ENCODE assay signal across 18 mouse cellular contexts in the genomic region with DNA sequence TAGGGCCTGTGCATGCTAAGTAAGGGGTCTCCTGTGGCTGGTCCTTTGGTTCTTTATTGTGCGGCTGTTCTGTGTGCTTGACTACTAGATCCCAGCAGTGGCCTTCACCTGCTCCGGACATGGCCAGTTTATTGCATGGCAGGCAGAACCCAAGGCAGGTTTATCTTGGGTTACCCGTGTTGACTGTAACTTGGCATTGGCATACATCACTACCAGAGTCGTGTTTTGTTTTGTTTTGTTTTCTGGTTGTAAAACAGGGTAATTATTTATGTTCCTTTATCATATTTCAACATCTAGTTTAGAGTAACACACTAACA. TPM values are rescaled to one million over a fixed set of nuclear protein-coding genes. Genes with fewer than 3 reads are reported as not detected.
DNase-seq lines count a peak whose midpoint lies in the region; ATAC-seq and TF ChIP-seq lines count a peak whose summit lies in the region.
"Had no signal": no experiment of that assay in that cellular context is flagged by ENCODE, and none has a peak within 500 bp of the region (broad histone marks: within the 10 kb centered on the region; RNA-seq: fewer than 3 reads in every experiment).

No protein-coding gene starts in this region.

- peak; percentile 20 for DNase-seq in cerebellum, adult 11-12 months
- no peak for DNase-seq in cerebellum, postnatal 10 days
- peak; percentile 41 for DNase-seq in intestine, embryonic 14.5 days (ENCODE audit: low spot score)
- no peak for DNase-seq in liver, postnatal 0 days
- no peak for DNase-seq in liver, embryonic 11.5 days (ENCODE audit: low spot score)
- DNase-seq in embryo, embryonic 10.5 days (ENCODE audit: low spot score) = no peak
- DNase-seq: adrenal gland, adult 8-10 months; adrenal gland, postnatal 25 days; cerebellum, adult 11 months; cerebellum, adult 9-10 months; cerebellum, postnatal 14 days; cerebellum, postnatal 36 days; forebrain, postnatal 0 days had no signal

- H3K4me3 ChIP-seq in intestine, embryonic 14.5 days (ENCODE audit: low read depth, low read length) = no peak overlapping the region
- no peak overlapping the region for H3K4me3 ChIP-seq in intestine, embryonic 15.5 days (replicated peaks)
- H3K4me3 ChIP-seq in liver, postnatal 0 days (ENCODE audit: low read depth, low read length) = no peak overlapping the region
- no peak overlapping the region for H3K4me3 ChIP-seq in liver, embryonic 11.5 days (ENCODE audit: low read depth, low read length)
- H3K4me3 ChIP-seq: embryonic facial prominence, embryonic 10.5 days; embryonic facial prominence, embryonic 12.5 days; forebrain, embryonic 13.5 days; forebrain, embryonic 15.5 days had no signal

- no peak for TF ChIP-seq EP300 in liver, postnatal 0 days (IDR thresholded peaks at IDR 0.05; ENCODE audit: low read depth)

- H3K4me1 ChIP-seq in intestine, embryonic 14.5 days (replicated peaks; ENCODE audit: control insufficient read depth, insufficient read depth, low read length) = 0 out of 2 replicates have a peak, but pooled peaks cover 2% of the 10 kb centered on the region
- no peaks in the 10 kb centered on the region for H3K4me1 ChIP-seq in intestine, embryonic 15.5 days (replicated peaks)
- H3K4me1 ChIP-seq in liver, postnatal 0 days (ENCODE audit: insufficient read depth) = peaks cover 8% of the 10 kb centered on the region; the same call in 1 of the 2 replicates
- H3K4me1 ChIP-seq in liver, embryonic 11.5 days (replicated peaks; ENCODE audit: control insufficient read depth, insufficient read depth, low read length) = peaks cover 15% of the 10 kb centered on the region; the same call in 1 of the 2 replicates
- H3K4me1 ChIP-seq: embryonic facial prominence, embryonic 10.5 days; embryonic facial prominence, embryonic 12.5 days; forebrain, embryonic 13.5 days; forebrain, embryonic 15.5 days had no signal

- H3K9ac ChIP-seq in intestine, embryonic 14.5 days (ENCODE audit: low read length) = no peak overlapping the region
- H3K9ac ChIP-seq in intestine, embryonic 15.5 days = no peak overlapping the region
- H3K9ac ChIP-seq in liver, postnatal 0 days (replicated peaks) = 0 out of 2 replicates have a peak overlapping the region, but pooled peaks have one; percentile 18
- H3K9ac ChIP-seq in liver, embryonic 11.5 days (ENCODE audit: low read depth, low read length) = no peak overlapping the region
- H3K9ac ChIP-seq: embryonic facial prominence, embryonic 12.5 days; forebrain, embryonic 13.5 days; forebrain, embryonic 15.5 days; forebrain, postnatal 0 days had no signal

- no peak overlapping the region for H3K27ac ChIP-seq in intestine, embryonic 14.5 days (ENCODE audit: low read depth)
- H3K27ac ChIP-seq in intestine, embryonic 15.5 days = no peak overlapping the region
- H3K27ac ChIP-seq in liver, postnatal 0 days (ENCODE audit: low read depth) = peak overlapping the region; percentile 66
- H3K27ac ChIP-seq in liver, embryonic 11.5 days (ENCODE audit: low read depth, low read length) = no peak overlapping the region
- H3K27ac ChIP-seq: embryonic facial prominence, embryonic 10.5 days; embryonic facial prominence, embryonic 12.5 days; forebrain, embryonic 13.5 days; forebrain, embryonic 15.5 days had no signal

- WGBS in intestine, embryonic 14.5 days = 62% methylated on average over 4 of the region's 4 CpGs
- 57% methylated on average over 4 of the region's 4 CpGs for WGBS in intestine, embryonic 15.5 days
- 55% methylated on average over 4 of the region's 4 CpGs for WGBS in liver, postnatal 0 days (ENCODE audit: insufficient replicate concordance)
- WGBS in liver, embryonic 11.5 days = 71% methylated on average over 4 of the region's 4 CpGs

- no peaks in the 10 kb centered on the region for H3K27me3 ChIP-seq in intestine, embryonic 14.5 days (replicated peaks; ENCODE audit: control insufficient read depth, insufficient read depth, low read length)
- H3K27me3 ChIP-seq in intestine, embryonic 15.5 days (replicated peaks) = no peaks in the 10 kb centered on the region
- H3K27me3 ChIP-seq in liver, postnatal 0 days (ENCODE audit: insufficient read depth, low read length) = no peaks in the 10 kb centered on the region
- no peaks in the 10 kb centered on the region for H3K27me3 ChIP-seq in liver, embryonic 11.5 days (replicated peaks; ENCODE audit: control insufficient read depth, insufficient read depth, low read length)
- H3K27me3 ChIP-seq: embryonic facial prominence, embryonic 12.5 days; forebrain, embryonic 13.5 days; forebrain, embryonic 15.5 days had no signal

- no peaks in the 10 kb centered on the region for H3K9me3 ChIP-seq in intestine, embryonic 14.5 days (ENCODE audit: control insufficient read depth, low read length)
- no peaks in the 10 kb centered on the region for H3K9me3 ChIP-seq in intestine, embryonic 15.5 days
- H3K9me3 ChIP-seq in liver, postnatal 0 days (ENCODE audit: low read length) = no peaks in the 10 kb centered on the region
- H3K9me3 ChIP-seq in liver, embryonic 11.5 days (ENCODE audit: control insufficient read depth, low read length) = no peaks in the 10 kb centered on the region
- H3K9me3 ChIP-seq: embryonic facial prominence, embryonic 10.5 days; embryonic facial prominence, embryonic 12.5 days; forebrain, embryonic 13.5 days; forebrain, embryonic 15.5 days had no signal

- no peak for TF ChIP-seq CTCF in liver, postnatal 0 days (IDR thresholded peaks at IDR 0.05; ENCODE audit: low read depth)

- no peak overlapping the region for H3K4me2 ChIP-seq in intestine, embryonic 14.5 days (ENCODE audit: low read length)
- H3K4me2 ChIP-seq in intestine, embryonic 15.5 days (replicated peaks) = no peak overlapping the region
- H3K4me2 ChIP-seq in liver, postnatal 0 days (ENCODE audit: low read depth, low read length) = peak overlapping the region; percentile 30; the same call in 1 of the 2 replicates
- no peak overlapping the region for H3K4me2 ChIP-seq in liver, embryonic 11.5 days
- H3K4me2 ChIP-seq: embryonic facial prominence, embryonic 12.5 days; forebrain, embryonic 13.5 days; forebrain, embryonic 15.5 days had no signal

- no peaks in the 10 kb centered on the region for H3K36me3 ChIP-seq in intestine, embryonic 14.5 days (ENCODE audit: control insufficient read depth, insufficient read depth, low read length)
- no peaks in the 10 kb centered on the region for H3K36me3 ChIP-seq in intestine, embryonic 15.5 days
- H3K36me3 ChIP-seq in liver, postnatal 0 days (replicated peaks; ENCODE audit: insufficient read depth, low read length) = no peaks in the 10 kb centered on the region
- H3K36me3 ChIP-seq in liver, embryonic 11.5 days (ENCODE audit: control insufficient read depth, insufficient read depth, low read length) = no peaks in the 10 kb centered on the region
- H3K36me3 ChIP-seq: embryonic facial prominence, embryonic 10.5 days; embryonic facial prominence, embryonic 12.5 days; forebrain, embryonic 15.5 days had no signal

- no peak for ATAC-seq in intestine, embryonic 14.5 days (replicated peaks; ENCODE audit: low FRiP score, low TSS enrichment, low read depth)
- ATAC-seq in intestine, embryonic 15.5 days = no peak
- ATAC-seq in liver, postnatal 0 days = peak; percentile 78
- ATAC-seq in liver, embryonic 11.5 days (replicated peaks; ENCODE audit: low FRiP score) = no peak
- ATAC-seq: forebrain, embryonic 13.5 days; forebrain, embryonic 15.5 days; forebrain, postnatal 0 days had no signal

RNA-seq across cellular contexts. Expression of gene Ppm1l, which starts 32.2 kb away (rescaled TPM):
- 7.3 and 8.0 TPM in 2 replicates for polyA plus RNA-seq in intestine, embryonic 14.5 days (2014; fragmentation: Nextera tagmentation; extraction: Ambion mirVana)
- 4.9 and 5.8 TPM in 2 replicates for polyA plus RNA-seq in intestine, embryonic 15.5 days (2015; fragmentation: Nextera tagmentation; extraction: Ambion mirVana)
- polyA plus RNA-seq in liver, postnatal 0 days (2015; fragmentation: Nextera tagmentation; extraction: Ambion mirVana) = 2.4 and 2.8 TPM in 2 replicates
- polyA plus RNA-seq in liver, embryonic 11.5 days (2014; fragmentation: Nextera tagmentation; extraction: Ambion mirVana) = 8.2 and 8.3 TPM in 2 replicates

Comparison
In these comparisons a context has a peak if more than half of its experiments do, and no peak if none do; other contexts are left out.
1. DNase-seq: peak in cerebellum, adult 11-12 months (single experiment) and intestine, embryonic 14.5 days (single experiment); none in cerebellum, postnatal 10 days (0 of 2), liver, postnatal 0 days (single experiment), liver, embryonic 11.5 days (single experiment) and embryo, embryonic 10.5 days (single experiment).